Mouse (Mus musculus) intestine, postnatal 0 days (tissue): ENCODE data around the gene Patz1. TPM values are rescaled to one million over a fixed set of nuclear protein-coding genes. Genes with fewer than 3 reads are reported as not detected.

ENCODE experiments used
- ATAC-seq: fragments of 200-750 bp; cut with Nextera tagmentation; 2 replicates; pipeline ENCODE4 v1.8.0; 2017; ENCODE audit warnings: mild to moderate bottlenecking, moderate TSS enrichment, moderate library complexity
- H3K27ac ChIP-seq: fragments of 300-500 bp; sonication (generic); 2 replicates; pipeline ENCODE4 v1.5.1; 2014; ENCODE audit warnings: mild to moderate bottlenecking, low read depth, low read length, moderate library complexity
- H3K27me3 ChIP-seq: fragments of 300-500 bp; sonication (generic); replicated peaks from 2 replicates; pipeline ENCODE4 v1.6.1; 2014; ENCODE audit warnings: low read length, mixed read lengths; ENCODE audit not compliant: control insufficient read depth, insufficient read depth
- H3K36me3 ChIP-seq: fragments of 300-500 bp; sonication (generic); 2 replicates; pipeline ENCODE4 v1.6.1; 2014; ENCODE audit warnings: mild to moderate bottlenecking, moderate library complexity; ENCODE audit not compliant: control insufficient read depth, insufficient read depth
- H3K4me1 ChIP-seq: fragments of 300-500 bp; sonication (generic); replicated peaks from 2 replicates; pipeline ENCODE4 v1.6.1; 2014; ENCODE audit warnings: antibody characterized with exemption, low read length, mixed read lengths; ENCODE audit not compliant: control insufficient read depth, insufficient read depth
- H3K4me2 ChIP-seq: fragments of 300-500 bp; sonication (generic); replicated peaks from 2 replicates; pipeline ENCODE4 v1.6.1; 2014; ENCODE audit warnings: low read depth, mild to moderate bottlenecking, moderate library complexity
- H3K4me3 ChIP-seq: fragments of 300-500 bp; sonication (generic); 2 replicates; pipeline ENCODE4 v1.5.1; 2014; ENCODE audit warnings: low read depth, low read length
- H3K9ac ChIP-seq: fragments of 300-500 bp; sonication (generic); 2 replicates; pipeline ENCODE4 v1.6.1; 2014; ENCODE audit warnings: mild to moderate bottlenecking, low read depth, low read length
- H3K9me3 ChIP-seq: fragments of 300-500 bp; sonication (generic); 2 replicates; pipeline ENCODE4 v1.6.1; 2016; ENCODE audit warnings: mixed run types; ENCODE audit not compliant: control insufficient read depth
- CTCF ChIP-seq: sonication (generic); IDR thresholded peaks from 2 replicates; pipeline ENCODE4 v1.5.1; 2016; ENCODE audit warnings: low read depth, mild to moderate bottlenecking, control low read depth, antibody characterized with exemption, moderate library complexity
- WGBS: fragments of 180-500 bp; shearing (Covaris S2); extraction: QIAGEN DNeasy Blood & Tissue Kit; methylation state at CpG from one replicate; pipeline ENCODE4 v1.1.7; 2014; 5-methylcytosine and 5-hydroxymethylcytosine counted together
- polyA plus RNA-seq: library from polyadenylated mRNA; unstranded; fragments of >200 nt; fragmentation: Nextera tagmentation; extraction: Ambion mirVana; gene quantifications from 2 replicates; pipeline ENCODE4 v1.2.1, GENCODE M21; 2015

The Patz1 gene
- polyA plus RNA-seq, 1 experiment from 2014 or later, result 10.7 TPM

GRCm38 (mm10) chr11:3296056-3296455, 7.4 kb downstream of the Patz1 start:
- no peaks in the 10 kb centered on the region for H3K9me3 ChIP-seq
- no peak overlapping the region for H3K9ac ChIP-seq
- H3K4me2 ChIP-seq, result no peak overlapping the region
- H3K27ac ChIP-seq, result no peak overlapping the region
- H3K27me3 ChIP-seq, result no peaks in the 10 kb centered on the region
- no peak for ATAC-seq
- H3K4me1 ChIP-seq, result 0 out of 2 replicates have a peak, but pooled peaks cover 3% of the 10 kb centered on the region
- peaks cover 67% of the 10 kb centered on the region for H3K36me3 ChIP-seq
- 51% methylated on average over 5 of the region's 5 CpGs for WGBS
- no peak overlapping the region for H3K4me3 ChIP-seq
- no peak for TF ChIP-seq CTCF

- H3K36me3 ChIP-seq, result peaks cover 72% of the 10 kb centered on the region
- 86% methylated on average over 10 of the region's 10 CpGs for WGBS
- no peaks in the 10 kb centered on the region for H3K27me3 ChIP-seq
- H3K4me2 ChIP-seq, result no peak overlapping the region
- TF ChIP-seq CTCF, result no peak
- no peaks in the 10 kb centered on the region for H3K4me1 ChIP-seq
- no peak overlapping the region for H3K27ac ChIP-seq
- no peak overlapping the region for H3K4me3 ChIP-seq
- no peaks in the 10 kb centered on the region for H3K9me3 ChIP-seq
- no peak overlapping the region for H3K9ac ChIP-seq
- no peak for ATAC-seq
Observed at GRCm38 (mm10) chr11:3297871-3298812, 9.5 kb downstream of the Patz1 start.

GRCm38 (mm10) chr11:3298813-3299185, 10.1 kb downstream of the Patz1 start:
- Histone ChIP-seq H3K27me3 (no peaks in the 10 kb centered on the region), H3K36me3 (peaks cover 76% of the 10 kb centered on the region), H3K4me2 (no peak overlapping the region), H3K4me1 (no peaks in the 10 kb centered on the region), H3K9ac (no peak overlapping the region), H3K9me3 (no peaks in the 10 kb centered on the region), H3K27ac (no peak overlapping the region), H3K4me3 (no peak overlapping the region)
- 94% methylated on average over 14 of the region's 14 CpGs for WGBS
- no peak for ATAC-seq
- no peak for TF ChIP-seq CTCF

- peaks cover 73% of the 10 kb centered on the region for H3K36me3 ChIP-seq
- no peaks in the 10 kb centered on the region for H3K4me1 ChIP-seq
- WGBS, result 95% methylated on average over 5 of the region's 5 CpGs
- H3K4me2 ChIP-seq, result no peak overlapping the region
- no peak for TF ChIP-seq CTCF
- H3K9me3 ChIP-seq, result no peaks in the 10 kb centered on the region
- no peaks in the 10 kb centered on the region for H3K27me3 ChIP-seq
- no peak for ATAC-seq
- no peak overlapping the region for H3K9ac ChIP-seq
- no peak overlapping the region for H3K27ac ChIP-seq
- H3K4me3 ChIP-seq, result no peak overlapping the region
Observed at GRCm38 (mm10) chr11:3301075-3301474, 12.4 kb downstream of the Patz1 start.

GRCm38 (mm10) chr11:3302385-3302784, 13.7 kb downstream of the Patz1 start:
- Histone ChIP-seq H3K9ac (no peak overlapping the region), H3K4me2 (no peak overlapping the region), H3K36me3 (peaks cover 73% of the 10 kb centered on the region), H3K9me3 (no peaks in the 10 kb centered on the region), H3K27me3 (no peaks in the 10 kb centered on the region), H3K4me3 (no peak overlapping the region), H3K27ac (no peak overlapping the region), H3K4me1 (no peaks in the 10 kb centered on the region)
- TF ChIP-seq CTCF, result no peak
- ATAC-seq, result no peak
- 79% methylated on average over 4 of the region's 4 CpGs for WGBS

- Histone ChIP-seq H3K9ac (no peak overlapping the region), H3K27me3 (no peaks in the 10 kb centered on the region), H3K27ac (no peak overlapping the region), H3K4me1 (no peaks in the 10 kb centered on the region), H3K36me3 (peaks cover 73% of the 10 kb centered on the region), H3K4me3 (no peak overlapping the region), H3K4me2 (no peak overlapping the region), H3K9me3 (no peaks in the 10 kb centered on the region)
- TF ChIP-seq CTCF, result no peak
- 67% methylated on average over 4 of the region's 4 CpGs for WGBS
- ATAC-seq, result no peak
Observed at GRCm38 (mm10) chr11:3302792-3303191, 14.1 kb downstream of the Patz1 start.
